Mouse (Mus musculus) MEL (cell line): ENCODE data around the gene Ubtf. TPM values are rescaled to one million over a fixed set of nuclear protein-coding genes. Genes with fewer than 3 reads are reported as not detected.

Experiments
- DNase-seq: peaks from one replicate; pipeline ENCODE4 v3.0.0; 2011; ENCODE audit warnings: low read depth, low spot score
- H3K27ac ChIP-seq: 2 replicates; pipeline ENCODE4 v1.5.1; 2012; ENCODE audit warnings: low read depth, mild to moderate bottlenecking, control low read depth, low read length, moderate library complexity; ENCODE audit not compliant: control insufficient read depth
- H3K27me3 ChIP-seq, 2 experiments: fragments of 150-350 bp in 1 of 2; sonication (generic) in 1 of 2; 2 replicates each; pipeline ENCODE4 v1.6.1; 2012; ENCODE audit warnings: low read length in 2 of 2, mild to moderate bottlenecking in 2 of 2, improper control_type of control experiment in 1 of 2, moderate library complexity in 1 of 2; ENCODE audit not compliant: insufficient read depth in 2 of 2, control insufficient read depth in 1 of 2
- H3K36me3 ChIP-seq, 2 experiments: 2 replicates each; pipeline ENCODE4 v1.6.1; 2012 to 2014; ENCODE audit warnings: low read length in 2 of 2, improper control_type of control experiment in 1 of 2, inconsistent platforms in 1 of 2, mild to moderate bottlenecking in 1 of 2; ENCODE audit not compliant: insufficient read depth in 2 of 2, control insufficient read depth in 1 of 2
- H3K4me1 ChIP-seq, 2 experiments: fragments of 150-350 bp in 1 of 2; sonication (generic) in 1 of 2; 2 replicates each; pipeline ENCODE4 v1.6.1; 2012; ENCODE audit warnings: low read length in 2 of 2, improper control_type of control experiment in 1 of 2, mild to moderate bottlenecking in 1 of 2; ENCODE audit not compliant: insufficient read depth in 2 of 2, control insufficient read depth in 1 of 2
- H3K4me3 ChIP-seq, 2 experiments: fragments of 150-350 bp in 1 of 2; sonication (generic) in 1 of 2; 2 replicates each; pipeline ENCODE4 v1.5.1; 2012; ENCODE audit warnings: low read depth in 2 of 2, low read length in 2 of 2, mild to moderate bottlenecking in 2 of 2, moderate library complexity in 2 of 2, control low read depth in 1 of 2, improper control_type of control experiment in 1 of 2; ENCODE audit not compliant: control insufficient read depth in 1 of 2, insufficient read depth in 1 of 2
- H3K79me2 ChIP-seq: 2 replicates; pipeline ENCODE4 v1.6.1; 2012; ENCODE audit warnings: mild to moderate bottlenecking, low read length, moderate library complexity; ENCODE audit not compliant: control insufficient read depth, poor library complexity, insufficient read depth
- H3K9ac ChIP-seq: 2 replicates; pipeline ENCODE4 v1.6.1; 2012; ENCODE audit warnings: low read depth, mild to moderate bottlenecking, control low read depth, low read length, moderate library complexity; ENCODE audit not compliant: control insufficient read depth, poor library complexity, severe bottlenecking
- H3K9me3 ChIP-seq: fragments of 150-350 bp; sonication (generic); replicated peaks from 2 replicates; pipeline ENCODE4 v1.6.1; 2012; ENCODE audit warnings: mild to moderate bottlenecking, low read length, improper control_type of control experiment, moderate library complexity; ENCODE audit not compliant: insufficient read depth
- CHD1 ChIP-seq: IDR thresholded peaks from 2 replicates; pipeline ENCODE4 v1.6.1; 2012; ENCODE audit warnings: low read depth, mild to moderate bottlenecking, inconsistent platforms, low read length, improper control_type of control experiment
- CHD2 ChIP-seq: IDR thresholded peaks from 2 replicates; pipeline ENCODE4 v1.6.1; 2011; ENCODE audit warnings: low read length, improper control_type of control experiment
- EP300 ChIP-seq, 2 experiments: IDR thresholded peaks; 2 replicates each; pipeline ENCODE4 v1.6.1; 2011; ENCODE audit warnings: improper control_type of control experiment in 2 of 2, low read length in 2 of 2, low read depth in 1 of 2, mild to moderate bottlenecking in 1 of 2
- ETS1 ChIP-seq: IDR thresholded peaks from 2 replicates; pipeline ENCODE4 v1.6.1; 2012; ENCODE audit warnings: low read depth, mild to moderate bottlenecking, inconsistent platforms, low read length, improper control_type of control experiment, moderate library complexity
- GABPA ChIP-seq: IDR thresholded peaks from 2 replicates; pipeline ENCODE4 v1.6.1; 2012; ENCODE audit warnings: low read depth, mild to moderate bottlenecking, inconsistent platforms, low read length, improper control_type of control experiment, moderate library complexity
- GATA1 ChIP-seq: IDR thresholded peaks from 2 replicates; pipeline ENCODE4 v1.6.1; 2011; ENCODE audit warnings: low read depth, low read length, improper control_type of control experiment
- JUND ChIP-seq: IDR thresholded peaks from 2 replicates; pipeline ENCODE4 v1.6.1; 2011; ENCODE audit warnings: low read depth, mild to moderate bottlenecking, improper control_type of control experiment, low read length
- MAFK ChIP-seq: IDR thresholded peaks from 2 replicates; pipeline ENCODE4 v1.6.1; 2011; ENCODE audit warnings: low read depth, mild to moderate bottlenecking, low read length, improper control_type of control experiment, borderline replicate concordance
- MAX ChIP-seq: IDR thresholded peaks from 2 replicates; pipeline ENCODE4 v1.6.1; 2011; ENCODE audit warnings: low read length, improper control_type of control experiment
- MAZ ChIP-seq: IDR thresholded peaks from 2 replicates; pipeline ENCODE4 v1.6.1; 2012; ENCODE audit warnings: low read depth, mild to moderate bottlenecking, inconsistent platforms, low read length, improper control_type of control experiment
- MEF2A ChIP-seq: IDR thresholded peaks from 2 replicates; pipeline ENCODE4 v1.6.1; 2014; ENCODE audit warnings: low read depth, mild to moderate bottlenecking, inconsistent platforms, low read length, improper control_type of control experiment; ENCODE audit not compliant: poor library complexity, insufficient replicate concordance, severe bottlenecking; ENCODE audit errors: extremely low read depth
- MXI1 ChIP-seq: IDR thresholded peaks from 2 replicates; pipeline ENCODE4 v1.6.1; 2011; ENCODE audit warnings: mild to moderate bottlenecking, low read depth, low read length, improper control_type of control experiment
- MYB ChIP-seq: IDR thresholded peaks from 2 replicates; pipeline ENCODE4 v1.6.1; 2011; ENCODE audit warnings: mild to moderate bottlenecking, low read depth, low read length, improper control_type of control experiment
- MYC ChIP-seq: IDR thresholded peaks from 2 replicates; pipeline ENCODE4 v1.6.1; 2011; ENCODE audit warnings: low read depth, mild to moderate bottlenecking, low read length, improper control_type of control experiment, moderate library complexity
- NRF1 ChIP-seq: IDR thresholded peaks from 2 replicates; pipeline ENCODE4 v1.6.1; 2014; ENCODE audit warnings: low read depth, mild to moderate bottlenecking, inconsistent platforms, low read length, improper control_type of control experiment, moderate library complexity; ENCODE audit not compliant: poor library complexity, insufficient read depth, severe bottlenecking
- POLR2A ChIP-seq, 2 experiments: IDR thresholded peaks; 2 replicates each; pipeline ENCODE4 v1.6.1; 2011 to 2012; ENCODE audit warnings: low read length in 2 of 2, mild to moderate bottlenecking in 2 of 2, control low read depth in 1 of 2, improper control_type of control experiment in 1 of 2, low read depth in 1 of 2, moderate library complexity in 1 of 2; ENCODE audit not compliant: control insufficient read depth in 1 of 2, insufficient read depth in 1 of 2, poor library complexity in 1 of 2
- POLR2AphosphoS2 ChIP-seq: IDR thresholded peaks from 2 replicates; pipeline ENCODE4 v1.6.1; 2011; ENCODE audit warnings: low read length, improper control_type of control experiment
- RAD21 ChIP-seq: IDR thresholded peaks from 2 replicates; pipeline ENCODE4 v1.6.1; 2011; ENCODE audit warnings: mild to moderate bottlenecking, low read depth, low read length, improper control_type of control experiment
- RCOR1 ChIP-seq: IDR thresholded peaks from 2 replicates; pipeline ENCODE4 v1.6.1; 2012; ENCODE audit warnings: low read depth, mild to moderate bottlenecking, inconsistent platforms, low read length, improper control_type of control experiment
- SIN3A ChIP-seq: IDR thresholded peaks from 2 replicates; pipeline ENCODE4 v1.6.1; 2012; ENCODE audit warnings: low read length, improper control_type of control experiment, inconsistent platforms
- TAL1 ChIP-seq: IDR thresholded peaks from 2 replicates; pipeline ENCODE4 v1.6.1; 2012; ENCODE audit warnings: mild to moderate bottlenecking, inconsistent platforms, low read length, moderate library complexity, mixed read lengths
- TBP ChIP-seq: IDR thresholded peaks from 2 replicates; pipeline ENCODE4 v1.8.0; 2011; ENCODE audit warnings: low read depth, low read length, improper control_type of control experiment
- TCF12 ChIP-seq: IDR thresholded peaks from 2 replicates; pipeline ENCODE4 v1.6.1; 2014; ENCODE audit warnings: low read depth, mild to moderate bottlenecking, inconsistent platforms, low read length, improper control_type of control experiment, moderate library complexity
- UBTF ChIP-seq: IDR thresholded peaks from 2 replicates; pipeline ENCODE4 v1.6.1; 2012; ENCODE audit warnings: low read depth, mild to moderate bottlenecking, inconsistent platforms, low read length, improper control_type of control experiment, moderate library complexity, borderline replicate concordance; ENCODE audit not compliant: insufficient read depth
- USF1 ChIP-seq: IDR thresholded peaks from 2 replicates; pipeline ENCODE4 v1.6.1; 2014; ENCODE audit warnings: low read depth, mild to moderate bottlenecking, inconsistent platforms, low read length, improper control_type of control experiment, moderate library complexity
- USF2 ChIP-seq, 2 experiments: IDR thresholded peaks; 2 replicates each; pipeline ENCODE4 v1.6.1; 2011 to 2012; ENCODE audit warnings: improper control_type of control experiment in 2 of 2, low read length in 2 of 2, borderline replicate concordance in 1 of 2, inconsistent platforms in 1 of 2, low read depth in 1 of 2, mild to moderate bottlenecking in 1 of 2; ENCODE audit not compliant: insufficient read depth in 1 of 2
- ZC3H11A ChIP-seq: IDR thresholded peaks from 2 replicates; pipeline ENCODE4 v1.6.1; 2012; ENCODE audit warnings: low read depth, mild to moderate bottlenecking, inconsistent platforms, low read length, improper control_type of control experiment
- ZKSCAN1 ChIP-seq: IDR thresholded peaks from 2 replicates; pipeline ENCODE4 v1.6.1; 2012; ENCODE audit warnings: low read depth, mild to moderate bottlenecking, inconsistent platforms, low read length, improper control_type of control experiment, moderate library complexity
- ZMIZ1 ChIP-seq: IDR thresholded peaks from 2 replicates; pipeline ENCODE4 v1.6.1; 2012; ENCODE audit warnings: low read depth, mild to moderate bottlenecking, inconsistent platforms, low read length, improper control_type of control experiment, moderate library complexity
- ZNF384 ChIP-seq: IDR thresholded peaks from 2 replicates; pipeline ENCODE4 v1.6.1; 2012; ENCODE audit warnings: low read depth, mild to moderate bottlenecking, inconsistent platforms, low read length, improper control_type of control experiment
- polyA plus RNA-seq, 2 experiments: library from polyadenylated mRNA; stranded (reverse) in 1 of 2; unstranded in 1 of 2; fragments of >175 nt in 1 of 2; fragments of >200 nt in 1 of 2; gene quantifications; 2 replicates each; pipeline versions ENCODE4 v1.2.1 to v1.2.4; 2012; ENCODE audit warnings: low replicate concordance in 2 of 2, low read depth in 1 of 2; ENCODE audit not compliant: insufficient read length in 2 of 2, insufficient read depth in 1 of 2, missing spikeins in 1 of 2
- total RNA-seq: library from RNA; depleted of rRNA; stranded (reverse); fragments of 300-350 nt; gene quantifications from 2 replicates; pipeline ENCODE4 v1.2.3, GENCODE M21; 2012

Ubtf gene
- total and polyA plus RNA-seq, 3 experiments, result 76.5 to 189 (median 145) TPM

DNA sequence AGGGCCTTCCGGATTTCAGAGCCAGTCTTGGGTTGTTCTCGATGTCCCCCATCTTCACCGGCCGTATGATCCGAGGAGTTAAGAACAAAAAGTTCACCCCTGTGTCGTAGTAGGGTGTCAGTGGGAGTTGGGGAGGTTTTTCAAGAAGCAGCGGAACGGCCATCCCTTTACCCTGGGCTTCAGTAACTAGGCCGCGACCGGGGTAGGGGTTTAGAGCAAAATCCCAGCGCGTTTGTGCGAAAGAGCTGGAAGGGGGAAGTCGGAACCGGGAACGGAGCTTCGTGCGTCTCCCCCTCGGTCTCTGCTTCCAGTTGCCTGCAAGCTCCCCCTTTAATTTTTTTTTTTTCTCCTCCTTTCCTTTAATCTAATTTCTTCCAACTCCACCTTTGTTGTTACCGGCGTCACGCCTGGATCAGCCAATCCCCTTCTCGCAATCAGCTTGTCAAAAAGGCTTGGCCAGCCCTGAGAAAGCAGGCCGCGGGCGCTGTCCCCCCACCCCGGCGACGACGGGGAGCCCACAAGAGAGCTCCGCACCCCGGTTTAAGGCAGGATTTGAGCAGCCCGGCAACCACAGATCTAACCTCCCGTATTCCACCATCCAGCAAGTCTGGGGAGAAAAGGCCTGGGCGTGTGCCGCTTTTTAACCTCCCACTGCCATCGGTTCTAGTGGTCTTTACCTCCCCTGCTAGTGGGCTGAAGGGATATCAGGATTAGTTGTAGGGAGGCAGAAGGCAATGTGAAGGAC lies 571 bp upstream of the Ubtf start (continued):
- TF ChIP-seq TCF12 (0 out of 2 replicates have a peak, but pooled peaks have one; percentile 34), ZC3H11A (no peak), POLR2AphosphoS2 (peak; percentile 76), TBP (peak; percentile 97), JUND (no peak)

DNA sequence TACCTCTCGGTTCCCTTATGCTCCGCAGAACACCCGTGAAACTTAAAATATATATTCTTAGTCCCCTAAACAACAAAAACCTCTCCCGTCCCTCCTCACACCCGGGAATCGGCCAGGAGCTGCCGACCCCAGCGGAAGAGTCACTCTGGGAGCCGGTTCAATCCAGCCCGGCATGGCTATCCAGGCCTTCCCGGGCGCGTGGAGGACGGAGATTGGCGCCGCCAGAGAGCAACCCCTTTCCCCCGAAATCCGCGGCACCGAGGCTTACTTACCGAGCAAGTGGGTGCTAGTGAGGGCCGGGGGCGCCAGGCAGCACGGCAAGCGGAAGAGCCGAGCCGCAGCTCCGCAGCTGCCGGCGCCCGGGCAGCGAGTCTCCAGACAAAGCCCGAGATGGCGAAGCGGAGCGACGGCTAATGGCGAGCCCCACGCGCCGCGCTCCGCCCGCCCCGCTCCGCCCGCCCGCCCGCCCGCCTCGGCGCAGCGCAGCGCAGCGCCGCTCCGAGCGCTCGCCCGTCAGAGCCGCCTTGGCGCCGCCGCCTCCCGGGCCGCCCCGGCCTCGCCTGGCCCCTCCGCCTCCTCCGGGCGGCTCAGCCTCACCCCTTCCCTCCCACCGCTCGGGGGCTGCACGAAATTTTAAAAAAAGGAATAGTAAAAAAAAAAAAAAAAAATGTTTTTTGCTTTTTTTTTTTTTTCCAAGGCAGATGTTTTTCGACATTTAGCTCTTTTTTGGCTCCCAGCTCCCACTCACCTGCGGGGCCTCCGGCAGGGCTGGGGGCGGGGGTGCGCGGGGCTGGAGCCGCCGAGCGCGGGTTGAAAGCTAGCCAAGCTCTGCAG lies 749 bp downstream of the Ubtf start:
- Histone ChIP-seq H3K4me3 (peak overlapping the region; percentile 91 to 98), H3K4me1 (peaks cover 4 to 18% of the 10 kb centered on the region in 2 experiments), H3K27ac (peak overlapping the region; percentile 87), H3K9me3 (no peaks in the 10 kb centered on the region), H3K79me2 (peaks cover 57% of the 10 kb centered on the region), H3K9ac (peak overlapping the region; percentile 100), H3K36me3 (peaks cover 2 to 16% of the 10 kb centered on the region in 2 experiments; a peak in 2 of 4 replicates), H3K27me3 (peaks cover 0 to 2% of the 10 kb centered on the region in 2 experiments; a peak in 1 of 4 replicates)
- DNase-seq, result no peak
- peak; percentile 10; the same call in 1 of the 2 replicates for TF ChIP-seq TCF12
- TF ChIP-seq ETS1, result no peak
- peak; percentile 83; the same call in 1 of the 2 replicates for TF ChIP-seq MAZ
- no peak for TF ChIP-seq ZC3H11A
- no peak for TF ChIP-seq RCOR1
- TF ChIP-seq ZKSCAN1, result no peak
- no peak for TF ChIP-seq MAX
- TF ChIP-seq NRF1, result no peak
- no peak for TF ChIP-seq USF2 (IDR thresholded peaks at IDR 0.05; ENCODE audit: borderline replicate concordance in 1 of 2, insufficient read depth in 1 of 2, low read depth in 1 of 2, low read length in 2 of 2)
- 0 out of 4 replicates have a peak, but pooled peaks of 1 of the 2 experiments have one; percentile 7 for TF ChIP-seq EP300 (IDR thresholded peaks at IDR 0.05; ENCODE audit: low read depth in 1 of 2, low read length in 2 of 2)
- no peak for TF ChIP-seq RAD21
- no peak for TF ChIP-seq MAFK
- no peak for TF ChIP-seq MEF2A
- TF ChIP-seq MYB, result no peak
- TF ChIP-seq CHD2, result no peak
- TF ChIP-seq MYC, result no peak
- TF ChIP-seq GABPA, result no peak
- no peak for TF ChIP-seq JUND
- peak; percentile 63 for TF ChIP-seq ZNF384
- TF ChIP-seq MXI1, result no peak
- TF ChIP-seq CHD1, result peak; percentile 75
- no peak for TF ChIP-seq POLR2AphosphoS2
- no peak for TF ChIP-seq TAL1
- TF ChIP-seq ZMIZ1, result no peak; the same call in 1 of the 2 replicates
- TF ChIP-seq USF1, result no peak
- 0 out of 2 replicates have a peak, but pooled peaks have one; percentile 5 for TF ChIP-seq TBP
- TF ChIP-seq GATA1, result no peak
- no peak; a peak in 2 of 4 replicates for TF ChIP-seq POLR2A (IDR thresholded peaks at IDR 0.05; ENCODE audit: control insufficient read depth in 1 of 2, insufficient read depth in 1 of 2, low read depth in 1 of 2, low read length in 2 of 2, poor library complexity in 1 of 2)
- peak; percentile 64; the same call in 1 of the 2 replicates for TF ChIP-seq SIN3A
- peak; percentile 84; the same call in 1 of the 2 replicates for TF ChIP-seq UBTF
